Mouse (Mus musculus) kidney, adult 2 months (tissue): Measurements from ENCODE around the gene Ptpro. TPM values are rescaled to one million over a fixed set of nuclear protein-coding genes. Genes with fewer than 3 reads are reported as not detected.
"Not testable (repeated sequence)": the region's sequence is repeated elsewhere in the genome, so short reads cannot be mapped to it uniquely, and the experiment has no call there.

Source experiments
- DNase-seq: peaks from one replicate; pipeline ENCODE4 v3.0.0; 2021
- H3K27ac ChIP-seq: fragments of 200-500 bp; 2 replicates; pipeline ENCODE4 v1.5.1; 2012; ENCODE audit warnings: low read depth, low read length, control low read depth, inconsistent platforms; ENCODE audit not compliant: insufficient read depth
- H3K27me3 ChIP-seq: fragments of 200-500 bp; replicated peaks from 2 replicates; pipeline ENCODE4 v1.6.1; 2012; ENCODE audit warnings: mild to moderate bottlenecking, moderate library complexity, low read length, inconsistent platforms; ENCODE audit not compliant: control insufficient read depth, insufficient read depth
- H3K36me3 ChIP-seq: fragments of 200-500 bp; 2 replicates; pipeline ENCODE4 v1.6.1; 2012; ENCODE audit warnings: mild to moderate bottlenecking, moderate library complexity, low read length, inconsistent platforms; ENCODE audit not compliant: control insufficient read depth, insufficient read depth
- H3K4me1 ChIP-seq: fragments of 200-500 bp; 2 replicates; pipeline ENCODE4 v1.6.1; 2011; ENCODE audit warnings: low read length; ENCODE audit not compliant: control insufficient read depth, insufficient read depth
- H3K4me3 ChIP-seq: fragments of 200-500 bp; 2 replicates; pipeline ENCODE4 v1.5.1; 2011; ENCODE audit warnings: mild to moderate bottlenecking, low read depth, low read length, control low read depth; ENCODE audit not compliant: insufficient read depth
- CTCF ChIP-seq: fragments of 200-500 bp; conservative IDR thresholded peaks from 2 replicates; pipeline ENCODE4 v1.5.1; 2011; ENCODE audit warnings: low read depth, mild to moderate bottlenecking, control low read depth, low read length, moderate library complexity, mixed read lengths; ENCODE audit not compliant: insufficient read depth, insufficient read length
- POLR2A ChIP-seq: fragments of 200-500 bp; IDR thresholded peaks from one replicate; pipeline ENCODE4 v1.6.1; 2011; ENCODE audit warnings: low read depth, low read length, control low read depth
- WGBS: fragments of 180-500 bp; shearing (Covaris S2); methylation state at CpG from one replicate; pipeline ENCODE4 v1.1.7; 2018; 5-methylcytosine and 5-hydroxymethylcytosine counted together
- polyA plus RNA-seq: library from polyadenylated mRNA; depleted of rRNA; stranded (reverse); fragments of >200 nt; gene quantifications from 2 replicates; pipeline ENCODE4 v1.2.3, GENCODE M21; 2012

Gene Ptpro
- polyA plus RNA-seq, 1 experiment = 13.0 TPM

DNA sequence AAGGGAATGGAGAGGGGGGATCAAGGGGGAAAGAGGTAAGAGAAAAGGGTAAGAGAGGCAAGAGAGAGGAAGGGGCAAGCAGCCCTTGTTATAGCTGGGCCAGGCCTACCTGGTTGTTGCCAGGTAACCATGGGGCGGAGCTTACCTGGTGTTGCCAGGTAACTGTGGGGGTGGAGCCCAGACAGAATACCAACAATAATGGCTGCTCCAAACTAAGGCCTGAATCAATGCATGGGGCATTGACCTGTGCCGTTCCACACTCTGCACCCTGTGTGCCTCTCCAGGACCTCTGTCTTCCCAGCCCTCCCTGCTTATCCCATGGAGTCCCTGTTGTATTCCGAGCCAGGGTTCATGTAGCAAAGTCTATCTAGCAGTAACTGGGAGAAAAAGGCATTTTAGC, 215.6 kb downstream of the Ptpro start:
- no peak for TF ChIP-seq CTCF
- no peak for TF ChIP-seq POLR2A
- 74% methylated on average over 3 of the region's 3 CpGs for WGBS
- peak; percentile 72 for DNase-seq
- no peaks in the 10 kb centered on the region for H3K36me3 ChIP-seq
- H3K4me3 ChIP-seq = no peak overlapping the region
- no peaks in the 10 kb centered on the region for H3K27me3 ChIP-seq
- H3K4me1 ChIP-seq = peaks cover 8% of the 10 kb centered on the region; the same call in 1 of the 2 replicates
- H3K27ac ChIP-seq = no peak overlapping the region

DNA sequence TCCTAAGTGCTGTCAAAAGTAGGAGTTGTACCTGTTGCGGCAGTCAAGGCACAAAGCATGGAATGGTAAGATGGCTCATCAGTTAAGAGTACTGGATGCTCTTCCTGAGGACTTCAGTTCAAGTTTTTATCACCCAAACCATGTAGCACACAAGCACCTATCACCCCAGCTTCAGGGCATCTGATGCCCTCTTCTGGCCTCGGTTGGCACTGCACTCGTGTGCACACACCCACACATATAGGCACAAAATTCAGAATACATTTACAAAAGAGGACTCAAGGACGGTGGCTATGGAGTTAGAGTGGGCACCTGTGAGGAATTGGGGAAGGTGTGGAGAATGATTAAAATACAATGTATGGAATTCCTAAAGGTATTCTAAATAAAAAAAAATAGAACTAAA, 217.4 kb downstream of the Ptpro start:
- Histone ChIP-seq H3K36me3 (no peaks in the 10 kb centered on the region), H3K4me3 (no peak overlapping the region), H3K27me3 (no peaks in the 10 kb centered on the region), H3K27ac (no peak overlapping the region), H3K4me1 (peaks cover 15% of the 10 kb centered on the region)
- TF ChIP-seq POLR2A (no peak), CTCF (no peak)
- 99% methylated on average over 4 of the region's 4 CpGs for WGBS
- no peak for DNase-seq

DNA sequence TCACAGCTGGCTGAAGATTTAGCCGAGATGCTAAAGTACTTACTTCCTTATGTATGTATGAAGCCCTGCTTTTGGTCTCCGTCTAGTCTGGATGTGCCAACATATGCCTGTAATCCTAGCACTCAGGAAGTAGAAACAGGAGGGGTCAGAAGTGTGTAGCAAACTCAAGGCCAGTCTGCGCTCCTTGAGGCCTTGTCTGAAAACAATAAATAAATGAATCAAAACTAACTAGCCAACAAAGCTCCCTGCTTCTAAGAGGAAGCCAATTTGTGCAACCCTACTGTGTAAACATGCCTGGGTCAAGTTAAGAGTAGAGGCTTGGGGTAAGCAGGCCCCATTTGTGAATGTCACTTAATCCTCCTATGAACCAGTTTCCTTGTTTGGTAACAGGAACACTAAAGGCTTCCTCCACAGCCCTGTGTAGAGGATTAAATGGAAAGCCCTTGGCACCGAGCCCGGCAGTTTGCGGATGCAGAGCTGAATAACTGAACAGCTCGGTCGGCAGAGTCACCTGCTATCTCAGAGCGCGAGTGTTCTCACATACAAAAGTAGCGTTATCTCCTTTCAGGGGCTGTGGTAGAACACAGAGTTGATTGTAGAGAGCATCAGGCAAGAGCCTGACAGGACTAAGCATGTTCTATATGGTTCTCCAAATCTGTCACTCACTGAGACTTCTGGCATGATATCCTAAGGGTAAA, 218.9 kb downstream of the Ptpro start:
- Histone ChIP-seq H3K36me3 (no peaks in the 10 kb centered on the region), H3K4me1 (peaks cover 19% of the 10 kb centered on the region), H3K4me3 (no peak overlapping the region), H3K27ac (peak overlapping the region; percentile 36; the same call in 1 of the 2 replicates), H3K27me3 (no peaks in the 10 kb centered on the region)
- peak; percentile 90 for DNase-seq
- 19% methylated on average over 11 of the region's 11 CpGs for WGBS
- TF ChIP-seq CTCF (no peak), POLR2A (no peak)

DNA sequence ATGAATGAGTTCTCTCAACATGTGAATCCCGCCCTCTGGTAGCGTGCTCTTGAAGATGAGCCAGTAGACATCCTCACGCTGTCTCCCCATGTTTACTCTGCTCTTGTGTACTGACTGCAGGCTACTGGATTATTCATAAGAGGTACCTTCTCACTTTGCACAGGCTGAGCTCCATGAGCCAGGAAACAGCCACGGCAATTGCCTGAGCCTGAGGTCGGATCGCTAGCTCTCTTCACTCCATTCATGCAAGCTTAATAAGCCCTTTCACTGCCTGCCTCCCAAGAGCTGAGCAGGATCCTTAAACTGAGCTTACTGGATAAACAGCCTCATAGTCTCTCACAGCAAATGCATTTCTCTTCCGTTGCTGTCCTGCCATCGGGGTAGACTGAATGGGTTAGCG, 220.0 kb downstream of the Ptpro start:
- H3K4me3 ChIP-seq = no peak overlapping the region
- H3K27me3 ChIP-seq = no peaks in the 10 kb centered on the region
- no peak for TF ChIP-seq CTCF
- TF ChIP-seq POLR2A = no peak
- DNase-seq = peak; percentile 36
- WGBS = 83% methylated on average over 9 of the region's 9 CpGs
- peaks cover 19% of the 10 kb centered on the region for H3K4me1 ChIP-seq
- no peak overlapping the region for H3K27ac ChIP-seq
- peaks cover under 1% of the 10 kb centered on the region; the same call in 1 of the 2 replicates for H3K36me3 ChIP-seq

DNA sequence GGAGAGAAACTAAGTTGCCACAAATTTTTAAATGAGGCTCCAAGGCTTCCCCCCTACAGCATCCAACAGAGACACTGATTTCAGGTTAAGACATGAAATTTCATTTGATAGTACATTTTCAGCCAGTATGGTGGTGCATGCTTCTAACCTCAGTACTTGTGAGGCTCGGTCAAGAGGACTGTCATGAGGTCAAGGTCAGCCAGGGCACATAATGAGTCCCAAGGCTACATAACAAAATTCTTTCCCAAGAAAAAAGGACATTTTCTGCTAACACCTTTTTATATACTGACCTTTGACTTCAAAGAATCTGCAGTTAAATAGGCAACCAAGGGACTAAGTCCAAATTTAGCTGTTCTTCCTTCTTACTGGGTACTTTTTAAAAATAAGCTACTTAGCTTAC, 221.3 kb downstream of the Ptpro start:
- Histone ChIP-seq H3K27ac (peak overlapping the region; percentile 65; the same call in 1 of the 2 replicates), H3K36me3 (peaks cover 2% of the 10 kb centered on the region; the same call in 1 of the 2 replicates), H3K27me3 (no peaks in the 10 kb centered on the region), H3K4me1 (peaks cover 19% of the 10 kb centered on the region), H3K4me3 (no peak overlapping the region)
- no peak for TF ChIP-seq CTCF
- TF ChIP-seq POLR2A = no peak
- WGBS = 35% methylated on average over 1 of the region's 1 CpGs
- peak; percentile 79 for DNase-seq

DNA sequence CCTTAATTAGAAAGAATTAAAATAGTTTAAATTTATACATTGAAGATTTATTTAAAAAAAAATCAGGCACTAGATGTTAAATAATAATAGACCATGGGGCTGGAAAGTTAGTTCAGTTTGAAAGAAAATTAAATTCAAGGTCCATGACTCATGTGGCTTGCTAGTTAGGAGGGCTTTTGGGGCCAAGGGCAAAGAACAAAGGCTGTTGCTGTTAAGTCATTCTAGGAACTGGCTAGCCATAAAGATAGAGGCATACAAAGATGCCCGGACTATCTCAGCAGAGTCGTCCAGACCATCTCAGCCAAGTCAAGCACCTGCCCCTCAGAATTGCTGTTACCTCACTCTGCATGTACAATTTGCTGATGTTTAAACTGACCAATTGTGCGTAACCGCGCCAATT, 223.6 kb downstream of the Ptpro start:
- H3K27me3 ChIP-seq, H3K27ac ChIP-seq: not testable (repeated sequence)

DNA sequence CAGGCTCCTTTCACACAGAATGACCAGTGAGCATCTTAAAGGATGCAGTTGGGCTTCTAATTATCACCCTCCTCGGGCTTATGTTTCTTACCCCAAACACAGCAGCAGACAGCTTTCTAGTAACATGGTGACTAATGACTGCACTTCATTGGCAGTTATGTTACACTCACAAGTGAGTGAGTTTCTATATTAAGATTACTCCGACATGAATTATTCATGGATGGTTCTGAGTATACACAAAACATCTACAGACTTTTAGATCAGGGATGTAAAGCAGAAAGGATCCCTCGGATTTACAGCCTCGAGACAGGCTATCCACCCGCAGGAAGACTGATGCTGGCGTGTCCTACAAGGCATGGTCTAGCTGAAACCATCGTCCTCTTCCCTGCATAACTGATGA, 230.8 kb downstream of the Ptpro start:
- H3K4me1 ChIP-seq = peaks cover 4% of the 10 kb centered on the region; the same call in 1 of the 2 replicates
- H3K27me3 ChIP-seq = no peaks in the 10 kb centered on the region
- no peak for DNase-seq
- H3K4me3 ChIP-seq = no peak overlapping the region
- H3K36me3 ChIP-seq = peaks cover 1% of the 10 kb centered on the region; the same call in 1 of the 2 replicates
- TF ChIP-seq POLR2A (no peak), CTCF (no peak)
- no peak overlapping the region for H3K27ac ChIP-seq
- WGBS = 80% methylated on average over 7 of the region's 7 CpGs

More for the DNA sequence above, 223.6 kb downstream of the Ptpro start:
- peak; percentile 83 for DNase-seq
- WGBS = 75% methylated on average over 5 of the region's 5 CpGs
- peaks cover 18% of the 10 kb centered on the region for H3K4me1 ChIP-seq
- not testable (repeated sequence) for H3K36me3 ChIP-seq, H3K4me3 ChIP-seq
